Mouse (Mus musculus) spleen, adult 2 months (tissue): ENCODE measurements around the gene Prkcb.

Experiments used
- CTCF ChIP-seq: fragments of 200-500 bp; IDR thresholded peaks from 2 replicates; pipeline ENCODE4 v1.5.1; 2011; ENCODE audit warnings: mild to moderate bottlenecking, inconsistent platforms; ENCODE audit not compliant: insufficient read depth, insufficient read length, insufficient replicate concordance; ENCODE audit errors: extremely low read depth
- POLR2A ChIP-seq: fragments of 200-500 bp; IDR thresholded peaks from 2 replicates; pipeline ENCODE4 v1.6.1; 2011; ENCODE audit warnings: low read depth, low read length, inconsistent platforms

- TF ChIP-seq POLR2A (no peak), CTCF (no peak)
These were observed 321.6 kb downstream of the Prkcb start for GRCm38 (mm10) chr7:122610161-122610560.
